Mouse (Mus musculus) adrenal gland, adult 2 months (tissue): Measurements from ENCODE around the gene Gabrg2. TPM values are rescaled to one million over a fixed set of nuclear protein-coding genes. Genes with fewer than 3 reads are reported as not detected.

Source experiments
- DNase-seq: peaks from one replicate; pipeline ENCODE4 v3.0.0; 2021
- long read RNA-seq: library from polyadenylated mRNA; stranded (forward); transcript quantifications from one replicate; pipeline ENCODE4 v2.0.0, GENCODE M21; 2021
- polyA plus RNA-seq: library from polyadenylated mRNA; depleted of rRNA; stranded (reverse); fragments of >200 nt; gene quantifications from 2 replicates; pipeline ENCODE4 v1.2.3, GENCODE M21; 2012; rRNA removed
- total RNA-seq, 2 experiments: library from RNA; stranded (reverse); gene quantifications; 2 replicates each; pipeline ENCODE4 v1.2.3; 2021

The Gabrg2 gene
- 1 to 10 TPM; 1.2 to 4.0 TPM for total RNA-seq
- not detected in 2 replicates for polyA plus RNA-seq
- long read RNA-seq, full-length matches to known transcripts = 1 of 1 reads
- long read RNA-seq, partial matches to known transcripts = 0 of 1 reads
- long read RNA-seq, other reads (novel, unspliced or antisense) = 0 of 1 reads

DNA sequence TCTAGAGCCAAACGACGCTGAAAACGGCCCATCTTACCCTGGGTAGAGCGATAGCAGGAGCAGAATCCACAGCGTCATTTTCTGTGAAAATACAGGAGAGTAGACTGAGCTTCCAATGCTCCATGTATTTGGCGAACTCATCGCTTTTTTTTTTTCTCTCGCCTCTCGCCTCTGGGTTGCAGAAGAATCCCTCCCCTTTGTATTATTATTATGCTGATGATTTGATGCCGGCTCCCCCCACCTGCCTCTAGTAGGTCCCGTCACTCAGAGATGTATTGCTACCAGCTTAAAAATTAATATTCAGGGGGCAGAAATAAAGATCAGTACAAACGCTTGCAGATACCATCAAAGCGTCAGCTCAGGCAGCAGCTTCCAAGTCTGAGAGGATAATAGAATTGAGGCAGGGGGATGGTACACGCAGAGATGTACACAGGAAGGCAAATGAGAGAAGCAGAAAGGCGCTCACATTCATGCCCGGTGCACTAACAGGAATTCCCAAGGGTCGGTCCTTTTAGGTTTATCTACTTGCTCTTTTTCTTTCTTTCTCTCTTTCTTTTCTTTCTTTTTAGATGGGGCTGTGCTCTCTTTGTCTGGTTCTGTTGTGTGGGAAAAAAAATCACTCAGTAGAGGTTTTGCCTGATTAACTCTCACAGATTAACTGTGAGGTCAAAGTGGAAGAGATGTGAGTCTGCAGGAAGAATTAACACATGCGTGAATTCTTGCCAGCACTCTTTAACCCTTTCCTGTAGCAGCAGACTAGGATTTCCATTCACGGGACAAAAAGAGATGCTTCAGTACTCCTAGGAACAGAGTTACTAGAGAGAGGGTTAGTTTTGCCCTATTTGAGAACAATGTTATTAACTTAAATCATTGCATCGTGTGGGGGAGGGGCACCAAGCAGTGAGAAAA lies at the start of gene Gabrg2:
Gene Gabrg2, minus strand, starts transcription at position 668 of the 909 bp plus-strand sequence.
- no peak for DNase-seq

GRCm38 (mm10) chr11:42048201-42048600 lies 47.5 kb upstream of the Gabrg2 start:
- no peak for DNase-seq

GRCm38 (mm10) chr11:41999468-41999881 lies 1.2 kb downstream of the Gabrg2 start:
- peak; percentile 38 for DNase-seq

DNA sequence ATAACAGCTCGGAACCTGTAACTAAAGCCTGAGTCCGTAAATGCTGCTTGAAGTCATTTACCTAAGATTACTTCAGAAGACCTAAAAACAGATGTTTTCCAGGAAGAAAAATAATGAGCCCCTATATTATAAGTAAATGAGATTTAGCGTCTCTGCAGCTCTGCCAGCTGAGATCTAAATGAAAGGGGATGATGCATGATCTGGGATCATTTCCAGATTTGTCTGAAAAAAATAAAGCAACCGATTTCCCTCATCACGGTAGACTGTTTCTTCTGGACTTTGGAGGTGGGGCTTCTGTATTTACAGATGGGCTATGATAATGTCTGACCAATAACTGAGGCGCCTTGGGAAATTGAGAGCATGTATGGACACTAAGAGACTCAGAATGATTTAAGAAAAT lies 20.5 kb downstream of the Gabrg2 start:
- no peak for DNase-seq

DNA sequence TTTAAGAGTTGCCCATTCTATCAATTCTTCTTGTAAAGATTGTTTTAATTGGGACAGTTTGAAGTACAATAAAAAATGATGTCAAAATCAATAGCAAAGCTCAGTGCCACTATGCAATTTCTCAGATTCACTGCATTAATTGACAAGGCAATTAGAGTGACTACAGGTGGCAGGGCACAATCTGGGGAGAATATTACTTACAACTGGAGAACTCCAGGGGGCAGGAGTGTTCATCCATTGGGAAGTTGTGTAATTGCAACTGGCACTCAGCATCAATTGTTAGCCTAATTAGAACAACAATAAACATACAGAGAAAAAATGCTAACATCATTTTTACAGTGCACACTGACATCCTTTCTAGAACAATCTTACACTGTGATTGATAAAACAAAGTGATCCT lies 32.1 kb downstream of the Gabrg2 start:
- DNase-seq = no peak

- DNase-seq = no peak
Observed at GRCm38 (mm10) chr11:41962706-41963105, 38.0 kb downstream of the Gabrg2 start.

DNA sequence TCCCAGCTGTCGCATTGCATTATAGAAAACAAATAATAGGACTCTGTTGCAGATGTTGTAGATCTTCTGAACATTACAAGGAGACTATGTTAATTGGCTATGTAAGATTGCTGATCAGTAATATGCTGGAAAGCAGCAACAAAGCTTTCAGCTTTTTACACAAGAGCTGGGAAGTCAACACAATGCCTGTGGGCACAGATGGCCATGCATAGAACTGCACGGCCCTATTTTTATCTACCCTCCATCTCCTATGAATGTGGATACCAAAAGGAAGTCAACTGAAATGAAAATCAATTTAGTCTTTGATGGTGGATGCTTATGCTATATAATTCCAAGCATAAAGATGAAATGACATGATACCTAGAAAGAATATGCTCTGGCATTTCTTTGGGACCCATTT lies 47.1 kb downstream of the Gabrg2 start:
- no peak for DNase-seq

DNA sequence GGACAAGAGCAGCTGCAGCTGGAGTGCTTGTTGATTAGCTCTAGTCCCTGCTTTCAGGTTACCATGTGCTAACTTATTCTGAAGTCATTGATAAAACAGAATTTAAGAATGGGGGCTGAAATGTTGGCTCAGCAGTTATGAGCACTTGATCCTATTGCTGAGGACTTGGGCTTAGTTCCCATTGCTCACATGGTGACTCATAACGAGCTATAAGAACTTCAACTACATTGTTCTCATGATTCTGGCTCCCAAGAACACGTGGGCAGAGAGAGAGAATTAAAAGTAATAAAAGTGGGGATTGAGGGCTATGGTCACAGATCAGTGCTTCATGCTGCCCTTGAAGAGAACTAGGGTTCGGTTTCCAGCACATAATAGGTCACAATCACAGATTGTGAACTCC lies 48.8 kb downstream of the Gabrg2 start:
- DNase-seq = no peak

GRCm38 (mm10) chr11:41945471-41945870 lies 55.2 kb downstream of the Gabrg2 start:
- DNase-seq = no peak

GRCm38 (mm10) chr11:41937979-41938378 lies 62.7 kb downstream of the Gabrg2 start:
- DNase-seq = no peak

DNA sequence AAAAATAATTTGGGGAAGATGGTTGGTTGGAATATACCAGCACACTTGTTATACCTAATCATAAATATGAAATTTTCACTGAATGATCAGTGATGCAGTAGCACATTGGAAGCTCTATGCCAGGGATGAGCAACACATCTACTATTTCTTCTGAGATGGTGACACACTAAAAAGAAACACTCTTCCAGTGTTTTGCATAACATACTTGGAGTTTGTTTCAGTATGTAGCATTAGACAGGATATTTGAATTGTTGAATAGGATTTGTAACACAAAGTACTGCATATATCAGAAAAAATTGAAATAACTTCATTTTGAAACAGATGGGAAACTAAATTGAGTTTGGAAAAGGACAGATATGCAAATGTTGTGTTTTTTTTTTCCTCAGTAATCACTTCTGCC lies 81.8 kb downstream of the Gabrg2 start:
- no peak for DNase-seq

DNA sequence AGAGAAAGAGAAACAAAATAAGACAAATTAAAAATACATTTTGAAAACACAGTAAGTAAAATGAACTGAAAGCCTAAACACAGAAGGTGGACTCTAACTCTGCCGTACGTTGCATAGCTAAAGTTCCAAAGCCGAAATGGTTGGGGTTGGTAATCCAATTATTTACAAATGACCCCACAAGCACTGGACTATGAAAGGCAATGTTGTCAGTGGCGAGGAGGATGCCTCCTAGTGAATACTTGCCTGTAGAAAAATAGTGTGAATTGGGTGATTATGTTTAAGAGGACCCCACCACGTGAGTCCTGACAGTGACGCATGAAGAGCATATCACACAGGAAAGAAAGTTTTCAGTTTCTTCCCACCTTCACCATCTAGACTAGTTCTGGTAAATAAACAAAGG lies 86.6 kb downstream of the Gabrg2 start:
- no peak for DNase-seq

DNA sequence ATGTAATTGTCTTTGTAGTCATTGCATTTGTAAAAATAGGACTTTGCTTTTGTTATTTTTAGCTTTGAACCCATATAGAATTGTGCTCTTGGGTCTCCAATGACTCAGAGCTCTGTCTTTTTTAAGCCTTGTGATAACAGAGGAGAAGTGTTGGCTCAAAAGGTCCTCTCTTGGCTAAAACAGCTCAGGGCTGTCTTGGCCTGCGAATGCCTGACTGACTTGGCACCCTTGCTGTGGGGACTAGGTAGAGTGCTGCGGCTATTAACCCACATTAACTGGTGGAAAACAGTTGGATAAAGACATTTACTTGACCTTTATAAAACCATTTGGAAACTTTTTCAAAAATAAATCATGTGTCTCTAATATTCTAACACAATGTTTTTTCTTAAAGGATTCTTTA lies 97.0 kb downstream of the Gabrg2 start:
- DNase-seq = no peak

Other genes with a start within 250 kb of the Gabrg2 start
- under 1 TPM in 1 of 2 experiments, not detected in 1; 0.58 TPM for gene Gabra1, start 182.1 kb upstream of the Gabrg2 start, total RNA-seq
- gene Gabra1, start 182.1 kb upstream of the Gabrg2 start, polyA plus RNA-seq = not detected in 2 replicates